Mouse (Mus musculus) lung, postnatal 10 days (tissue): ENCODE measurements around the gene Wdr31.
"Not testable (repeated sequence)": the region's sequence is repeated elsewhere in the genome, so short reads cannot be mapped to it uniquely, and the experiment has no call there.

Source experiments
- DNase-seq: peaks from one replicate; pipeline ENCODE4 v3.0.0; 2021

Gene Wdr31

GRCm38 (mm10) chr4:62494230-62494629 is 23.5 kb upstream of the Wdr31 start:
- no peak for DNase-seq

GRCm38 (mm10) chr4:62492682-62493081 is 22.0 kb upstream of the Wdr31 start:
- DNase-seq = no peak

- DNase-seq = no peak
Measured at GRCm38 (mm10) chr4:62487914-62488313, 17.2 kb upstream of the Wdr31 start.

GRCm38 (mm10) chr4:62487172-62487571 is 16.5 kb upstream of the Wdr31 start:
- no peak for DNase-seq

DNA sequence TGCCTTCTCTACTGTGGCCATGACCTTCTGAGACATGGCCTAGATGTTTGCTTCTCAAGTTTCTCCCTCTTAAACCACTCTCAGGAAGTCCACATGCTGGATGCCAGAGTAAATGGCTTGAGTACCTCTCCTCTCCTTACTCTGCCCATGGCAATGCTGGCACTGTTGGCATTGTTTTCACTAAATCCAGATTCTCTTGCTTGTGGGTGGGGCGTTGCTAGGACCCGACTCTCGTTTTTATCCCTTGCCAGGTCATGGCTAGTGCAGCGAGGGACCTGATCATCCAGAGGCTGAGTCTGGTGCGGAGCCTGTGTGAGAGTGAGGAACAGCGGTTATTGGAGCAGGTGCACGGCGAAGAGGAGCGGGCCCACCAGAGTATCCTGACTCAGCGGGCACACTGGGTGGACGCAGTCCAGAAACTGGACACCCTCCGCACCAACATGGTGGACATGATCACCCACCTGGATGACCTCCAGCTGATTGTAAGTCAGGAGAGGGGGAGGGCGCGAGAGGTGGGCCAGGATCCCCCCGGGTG is 15.5 kb upstream of the Wdr31 start:
- DNase-seq = peak; percentile 39

- peak; percentile 43 for DNase-seq
Measured at GRCm38 (mm10) chr4:62485450-62486161, 14.9 kb upstream of the Wdr31 start.

DNA sequence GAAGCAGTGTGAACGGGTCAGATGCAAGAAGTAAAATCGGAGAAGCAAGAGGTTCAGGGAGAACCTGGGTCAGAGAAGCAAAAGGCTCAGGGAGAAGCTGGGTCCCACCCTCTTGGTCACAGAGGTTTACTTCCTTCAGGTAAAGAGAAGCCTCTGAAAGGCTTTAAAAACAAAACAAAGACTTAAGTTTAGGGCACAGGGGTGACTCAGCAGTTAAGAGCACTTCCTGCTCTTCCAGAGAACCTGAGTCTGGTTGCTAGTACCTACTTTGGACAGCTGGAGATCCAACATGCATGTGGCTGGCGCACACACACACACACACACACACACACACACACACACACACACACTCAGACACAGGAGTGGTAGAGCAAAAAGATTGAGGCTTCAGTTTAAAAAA is 14.2 kb upstream of the Wdr31 start:
- DNase-seq = no peak

DNA sequence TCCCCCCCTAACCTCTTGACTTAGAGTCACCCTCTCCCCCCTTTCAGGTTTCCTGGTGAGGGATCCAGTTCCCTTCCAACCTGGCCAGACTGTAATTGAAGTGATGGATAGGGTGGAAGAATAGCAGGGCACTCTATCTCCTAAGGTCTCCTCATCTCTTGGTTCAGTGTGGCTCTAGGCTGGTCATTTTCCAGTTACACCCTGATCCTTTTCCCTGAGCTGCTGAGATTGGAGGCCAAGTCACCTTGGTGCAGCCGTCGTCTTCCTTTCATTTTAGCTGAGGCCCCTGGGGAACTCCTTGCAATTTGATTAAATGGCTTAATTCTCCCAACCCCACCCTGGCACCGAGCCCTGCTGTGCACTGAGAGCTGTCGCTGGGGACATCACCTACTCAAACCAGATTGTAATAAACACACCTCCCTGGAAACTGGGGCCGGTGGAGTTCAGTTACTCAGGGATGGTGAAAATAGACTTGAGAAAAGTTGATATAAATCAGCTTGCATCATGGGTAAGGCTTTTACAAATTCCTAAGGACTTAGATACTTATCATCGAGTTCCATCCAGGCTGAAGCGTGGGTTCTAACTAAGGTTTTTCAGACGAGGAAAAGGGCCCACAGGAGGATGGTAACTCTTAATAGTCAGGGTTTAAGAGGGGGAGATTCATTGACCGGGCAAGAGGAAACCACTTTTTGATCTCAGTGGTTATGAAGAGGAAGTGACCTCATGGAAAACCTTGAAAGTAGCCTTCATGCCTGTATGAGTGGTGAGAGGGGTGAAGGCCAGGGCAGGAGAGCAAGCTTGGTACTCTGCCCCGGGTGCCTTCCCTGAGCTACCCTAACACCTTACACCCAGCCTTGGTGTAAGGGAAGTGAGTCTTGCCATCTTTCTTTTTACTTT is 10.3 kb upstream of the Wdr31 start:
- no peak for DNase-seq

DNA sequence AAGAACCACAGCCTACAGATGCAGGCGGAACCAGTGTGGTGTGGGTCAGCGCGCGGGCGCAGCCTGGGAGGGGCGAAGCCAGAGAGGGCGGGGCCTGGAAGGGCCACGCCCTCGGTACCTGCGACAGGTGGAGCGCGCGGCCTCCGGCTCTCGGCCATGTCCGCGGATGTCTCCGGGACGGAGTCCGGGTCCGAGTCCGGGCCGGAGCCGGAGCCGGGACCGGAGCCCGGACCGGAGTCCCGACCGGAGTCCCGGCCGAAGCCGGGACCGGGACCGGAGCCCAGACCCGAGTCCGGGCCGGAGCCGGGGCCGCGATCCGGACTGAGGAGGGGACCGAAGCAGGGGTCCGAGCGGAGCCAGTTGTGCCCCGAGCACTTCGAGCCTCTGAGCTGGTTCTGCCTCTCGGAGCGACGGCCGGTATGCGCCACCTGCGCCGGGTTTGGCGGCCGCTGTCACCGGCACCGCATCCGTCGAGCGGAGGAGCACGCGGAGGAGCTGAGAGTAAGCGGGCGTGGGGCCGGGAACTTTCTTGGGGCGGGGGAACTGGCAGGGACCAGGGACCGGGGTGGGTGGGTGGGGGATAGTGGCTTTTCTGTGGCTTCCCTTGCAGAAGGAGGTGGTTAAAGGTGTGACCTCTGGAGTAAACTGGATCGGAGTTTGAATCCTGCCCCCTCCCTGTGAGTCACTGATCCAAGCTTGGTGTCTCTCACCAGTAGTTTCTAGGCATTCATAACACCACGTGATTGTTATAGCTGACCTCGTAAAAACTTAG is 9.4 kb upstream of the Wdr31 start, which contains the start of gene Bspry:
Bspry (plus strand) TSS at position 117 of the 772 bp plus-strand sequence.
- peak; percentile 62 for DNase-seq

DNA sequence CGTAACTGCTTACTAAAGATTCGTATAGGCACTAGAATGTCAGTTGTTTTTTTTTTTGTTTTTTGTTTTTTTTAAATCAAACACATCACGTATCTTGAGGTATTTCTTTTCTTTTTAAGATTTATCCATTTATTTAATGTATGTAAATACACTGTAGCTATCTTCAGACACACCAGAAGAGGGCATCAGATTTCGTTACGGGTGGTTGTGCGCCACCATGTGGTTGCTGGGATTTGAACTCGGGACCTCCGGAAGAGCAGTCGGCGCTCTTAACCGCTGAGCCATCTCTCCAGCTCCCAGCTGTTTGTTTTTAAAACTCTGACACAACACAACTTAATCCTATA is 8.9 kb upstream of the Wdr31 start:
- not testable (repeated sequence) for DNase-seq

- peak; percentile 32 for DNase-seq
Measured at GRCm38 (mm10) chr4:62477542-62478244, 7.0 kb upstream of the Wdr31 start.

GRCm38 (mm10) chr4:62475793-62476192 is 5.1 kb upstream of the Wdr31 start:
- DNase-seq = no peak

- DNase-seq = no peak
Measured at GRCm38 (mm10) chr4:62475131-62475530, 4.4 kb upstream of the Wdr31 start.

DNA sequence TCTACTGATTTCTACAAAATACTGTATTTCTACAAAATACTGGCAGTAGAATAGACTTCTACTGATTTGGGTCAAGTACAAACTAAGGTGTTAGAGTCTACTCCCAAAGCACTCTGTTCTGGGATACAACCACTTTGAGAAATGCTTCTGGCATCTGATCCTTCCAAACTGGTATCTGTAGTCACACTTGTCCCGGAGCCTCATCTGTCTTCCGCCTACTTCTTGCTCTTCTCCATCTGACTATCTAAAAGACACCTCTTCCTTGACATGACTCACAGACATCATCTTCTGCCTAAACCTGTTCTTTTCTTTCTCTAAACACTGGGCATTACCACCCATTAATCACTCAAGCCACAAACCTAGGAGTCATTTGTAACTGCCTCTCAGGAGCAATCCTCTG is 1.4 kb upstream of the Wdr31 start:
- DNase-seq = no peak

DNA sequence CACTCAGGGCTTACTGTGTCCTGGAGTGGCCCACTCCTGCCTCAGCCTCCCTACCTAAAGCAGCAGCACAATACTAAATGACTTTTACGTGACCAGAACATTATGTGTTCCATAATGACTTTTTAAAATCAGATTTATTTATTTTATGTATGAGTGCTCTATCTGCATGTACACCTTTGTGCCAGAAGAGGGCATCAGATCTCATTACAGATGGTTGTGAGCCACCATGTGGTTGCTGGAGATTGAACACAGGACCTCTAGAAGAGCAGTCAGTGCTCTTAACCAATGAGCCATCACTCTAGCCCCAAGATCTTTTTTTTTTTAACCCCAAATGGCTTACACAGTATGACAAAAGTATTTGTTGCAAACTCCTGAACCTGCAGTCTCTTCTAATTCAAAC is 2.5 kb downstream of the Wdr31 start:
- no peak for DNase-seq

DNA sequence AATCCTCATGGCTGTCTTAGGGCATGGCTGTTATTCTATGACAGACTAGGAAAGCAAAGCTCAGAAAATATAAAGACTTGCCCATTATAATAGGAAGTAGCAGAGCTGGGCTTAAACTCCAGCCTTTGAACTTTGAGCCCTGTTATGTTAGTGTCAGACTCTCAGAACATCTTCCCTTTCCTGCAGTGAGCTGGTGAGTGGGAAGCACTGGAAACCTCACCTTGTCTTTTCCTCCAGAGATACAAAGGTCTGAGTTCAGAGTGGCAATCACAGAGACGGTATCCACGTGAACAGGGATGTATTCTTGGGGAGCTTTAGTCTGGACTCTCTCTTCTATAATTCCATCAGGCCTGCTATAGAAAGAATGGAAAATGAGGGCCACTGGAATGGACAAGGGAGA is 7.6 kb downstream of the Wdr31 start:
- DNase-seq = no peak

DNA sequence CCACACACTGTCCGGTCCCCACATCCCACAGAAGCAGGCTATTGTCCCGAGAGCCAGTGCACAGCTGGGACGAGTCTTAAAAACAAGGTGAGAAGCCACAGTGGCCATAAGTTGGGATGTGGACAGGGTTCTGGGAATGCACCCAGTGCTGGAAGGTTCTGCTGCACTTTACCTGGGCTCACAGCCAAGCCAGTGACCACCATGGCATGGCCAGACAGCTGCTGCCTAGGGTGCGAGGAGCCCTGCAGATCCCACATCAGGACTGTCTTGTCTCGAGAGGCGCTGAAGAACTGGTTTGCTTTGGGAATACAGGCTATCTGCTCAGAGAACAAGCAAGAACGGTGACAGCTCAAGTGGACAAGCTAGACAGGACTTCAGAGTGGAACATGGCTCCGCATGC is 10.3 kb downstream of the Wdr31 start:
- no peak for DNase-seq

GRCm38 (mm10) chr4:62459081-62459480 is 11.6 kb downstream of the Wdr31 start:
- DNase-seq = peak; percentile 38

GRCm38 (mm10) chr4:62454995-62455394 is 15.7 kb downstream of the Wdr31 start:
- DNase-seq = peak; percentile 68

DNA sequence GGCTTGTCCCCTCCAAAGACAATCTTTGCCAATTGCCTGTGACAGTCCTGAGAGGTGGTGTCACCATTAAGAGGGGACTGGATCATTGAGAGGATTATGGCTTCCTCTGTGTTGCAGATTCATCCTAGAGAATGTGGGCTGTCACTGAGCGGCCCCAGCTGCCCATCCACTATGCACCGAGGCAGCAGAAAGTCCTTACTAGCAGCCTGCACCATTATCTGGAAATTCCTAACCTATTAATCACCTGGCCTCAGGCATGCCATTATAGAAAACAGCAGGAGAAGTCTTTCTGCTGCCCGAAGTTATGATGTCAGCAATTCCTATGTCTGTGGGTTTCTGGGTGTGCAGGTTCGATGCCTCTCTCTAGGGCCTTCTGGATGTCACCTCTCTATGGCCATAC is 29.7 kb downstream of the Wdr31 start:
- DNase-seq = no peak

GRCm38 (mm10) chr4:62440544-62440943 is 30.2 kb downstream of the Wdr31 start:
- DNase-seq = no peak

DNA sequence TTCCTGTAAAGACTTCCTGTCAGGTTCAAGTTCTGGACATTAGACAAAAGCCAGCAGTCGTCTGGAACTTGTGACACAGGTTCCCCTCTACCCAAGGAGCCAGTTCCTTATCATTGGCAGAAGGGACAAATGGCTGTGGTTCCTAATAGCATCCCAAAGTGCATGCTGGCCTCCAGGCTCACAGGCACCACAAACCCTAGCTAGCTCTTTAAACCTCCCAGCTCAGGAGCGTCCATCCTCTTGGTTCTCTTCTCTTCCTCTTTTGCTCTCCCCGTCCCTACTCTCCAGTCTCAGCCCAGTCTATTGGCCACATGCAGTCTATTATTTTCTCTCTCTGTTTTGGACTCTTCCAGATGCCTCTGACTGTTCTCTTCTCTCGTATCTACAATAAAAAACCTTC is 30.9 kb downstream of the Wdr31 start:
- no peak for DNase-seq

- DNase-seq = no peak
Measured at GRCm38 (mm10) chr4:62437871-62438270, 32.8 kb downstream of the Wdr31 start.
